Mouse (Mus musculus): Measurements from ENCODE around the gene Reg3b. TPM values are rescaled to one million over a fixed set of nuclear protein-coding genes. Genes with fewer than 3 reads are reported as not detected.

Reg3b gene
- polyA plus RNA-seq, 1 experiment from 2014 or later = not detected

Other genes starting within 250 kb of the Reg3b start
- not detected in 2 replicates for gene Reg3d, start 8.2 kb downstream of the Reg3b start, polyA plus RNA-seq (2015; fragmentation: Nextera tagmentation; extraction: Ambion mirVana)
- gene Reg3a, start 10.1 kb downstream of the Reg3b start, polyA plus RNA-seq (2015; fragmentation: Nextera tagmentation; extraction: Ambion mirVana) = not detected in 2 replicates
- not detected in 2 replicates for gene Reg2, start 25.0 kb downstream of the Reg3b start, polyA plus RNA-seq (2015; fragmentation: Nextera tagmentation; extraction: Ambion mirVana)
- gene Reg1, start 52.1 kb downstream of the Reg3b start, polyA plus RNA-seq (2015; fragmentation: Nextera tagmentation; extraction: Ambion mirVana) = not detected in 2 replicates
- not detected in 2 replicates for gene Reg3g, start 98.2 kb downstream of the Reg3b start, polyA plus RNA-seq (2015; fragmentation: Nextera tagmentation; extraction: Ambion mirVana)